Mouse (Mus musculus) cerebellum, adult 2 months (tissue): ENCODE data around the gene Egfem1.

ENCODE experiments used
- CTCF ChIP-seq: fragments of 200-500 bp; IDR thresholded peaks from 2 replicates; pipeline ENCODE4 v1.5.1; 2011; ENCODE audit warnings: low read depth, mild to moderate bottlenecking, control low read depth, low read length, moderate library complexity, borderline replicate concordance; ENCODE audit not compliant: insufficient read depth
- POLR2A ChIP-seq: fragments of 200-500 bp; IDR thresholded peaks from 2 replicates; pipeline ENCODE4 v1.6.1; 2011; ENCODE audit warnings: low read length, control low read depth, borderline replicate concordance; ENCODE audit not compliant: insufficient read depth

DNA sequence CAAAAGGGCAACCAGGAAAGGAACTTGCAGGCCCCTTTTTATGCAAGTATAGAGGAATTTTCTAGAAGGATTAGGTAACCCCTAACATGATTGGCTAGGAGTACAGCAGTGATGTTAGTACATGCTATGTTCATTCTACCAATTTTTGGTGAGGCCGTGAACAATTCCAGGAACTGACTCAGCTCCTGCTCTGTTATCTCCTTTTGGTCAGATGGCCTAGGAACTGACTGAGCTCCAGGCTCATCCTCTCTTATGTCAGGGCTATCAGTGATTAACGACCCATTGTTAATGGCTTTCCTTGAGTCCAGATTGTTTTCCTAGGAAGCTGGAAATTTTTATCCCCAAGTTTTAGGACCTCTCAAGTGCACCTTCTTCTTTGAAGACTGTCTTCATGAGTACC is 457.4 kb downstream of the Egfem1 start:
- TF ChIP-seq CTCF (no peak), POLR2A (no peak)
